Mouse (Mus musculus): ENCODE data around the gene Gm20388.

DNA sequence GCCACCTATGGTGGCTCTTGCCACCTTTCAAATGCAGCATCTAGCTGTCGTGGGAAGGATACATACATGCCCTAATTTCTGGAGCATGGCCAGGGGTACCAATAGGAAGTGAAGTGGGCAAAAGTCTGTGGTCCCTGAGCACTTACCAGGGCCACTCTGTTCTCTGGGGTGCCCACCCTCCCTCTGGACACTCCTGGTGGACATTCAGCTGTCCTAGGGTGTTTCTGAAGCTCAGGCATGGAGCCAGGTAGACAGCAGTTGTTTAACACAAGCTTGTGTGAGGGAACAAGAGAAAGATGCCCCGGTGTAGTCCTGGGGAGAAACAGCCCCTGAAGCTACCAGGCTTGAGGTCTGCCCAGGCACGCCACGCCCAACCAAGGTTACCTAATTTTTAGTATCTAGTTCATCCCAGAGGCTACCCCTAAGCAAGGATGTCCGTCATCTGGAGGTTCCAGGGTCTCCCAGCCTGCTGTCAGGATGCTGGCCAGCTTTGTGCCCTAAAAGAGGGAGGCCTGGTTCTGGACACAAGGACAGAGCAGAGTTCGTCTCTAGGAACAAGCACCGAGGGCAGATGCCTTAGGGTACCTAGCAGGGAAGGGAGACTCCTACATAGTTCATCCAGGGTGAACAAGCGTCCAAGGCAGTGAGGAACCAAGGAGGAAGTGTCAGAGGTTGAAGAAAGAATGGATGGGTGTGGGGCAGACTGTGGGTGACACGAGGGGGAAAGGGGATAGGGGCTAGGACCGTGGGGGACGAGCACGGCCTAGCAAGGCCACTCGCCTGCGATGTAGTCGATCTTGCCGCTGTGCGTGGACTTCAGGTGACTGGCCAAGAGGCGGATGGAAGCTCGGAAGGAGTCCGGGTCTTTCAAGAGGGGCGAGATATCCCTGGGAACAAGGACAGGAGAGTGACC lies 2665.3 kb downstream of the Gm20388 start:
- no peak for TF ChIP-seq CTCF (IDR thresholded peaks at IDR 0.05; ENCODE audit: extremely low read depth, insufficient read depth, low read length)
- TF ChIP-seq POLR2A (IDR thresholded peaks at IDR 0.05; ENCODE audit: extremely low read depth, insufficient read depth, low read length): no peak

Data from cortical plate, adult 2 months (tissue).